Mouse (Mus musculus) embryonic facial prominence, embryonic 12.5 days (tissue): ENCODE results near the gene Paics. TPM values are rescaled to one million over a fixed set of nuclear protein-coding genes. Genes with fewer than 3 reads are reported as not detected.
"Not testable (repeated sequence)": the region's sequence is repeated elsewhere in the genome, so short reads cannot be mapped to it uniquely, and the experiment has no call there.

Source experiments
- ATAC-seq: fragments of 200-750 bp; cut with Nextera tagmentation; 2 replicates; pipeline ENCODE4 v1.8.0; 2017; ENCODE audit not compliant: insufficient number of reproducible peaks, insufficient read depth, low FRiP score, low TSS enrichment
- H3K27ac ChIP-seq: fragments of 300-500 bp; sonication (generic); 2 replicates; pipeline ENCODE4 v1.5.1; 2016; ENCODE audit warnings: mild to moderate bottlenecking
- H3K27me3 ChIP-seq: fragments of 300-500 bp; sonication (generic); 2 replicates; pipeline ENCODE4 v1.6.1; 2016; ENCODE audit warnings: mild to moderate bottlenecking, moderate library complexity
- H3K36me3 ChIP-seq: fragments of 300-500 bp; sonication (generic); 2 replicates; pipeline ENCODE4 v1.6.1; 2016; ENCODE audit warnings: mild to moderate bottlenecking
- H3K4me1 ChIP-seq: fragments of 300-500 bp; sonication (generic); 2 replicates; pipeline ENCODE4 v1.6.1; 2016
- H3K4me2 ChIP-seq: fragments of 300-500 bp; sonication (generic); replicated peaks from 2 replicates; pipeline ENCODE4 v1.6.1; 2016; ENCODE audit warnings: mild to moderate bottlenecking, moderate library complexity
- H3K4me3 ChIP-seq: fragments of 300-500 bp; sonication (generic); 2 replicates; pipeline ENCODE4 v1.5.1; 2016; ENCODE audit warnings: mild to moderate bottlenecking
- H3K9ac ChIP-seq: fragments of 300-500 bp; sonication (generic); 2 replicates; pipeline ENCODE4 v1.6.1; 2016; ENCODE audit warnings: mild to moderate bottlenecking, moderate library complexity
- H3K9me3 ChIP-seq: fragments of 300-500 bp; sonication (generic); 2 replicates; pipeline ENCODE4 v1.6.1; 2016; ENCODE audit warnings: mild to moderate bottlenecking, moderate library complexity
- WGBS: fragments of 180-500 bp; shearing (Covaris S2); methylation state at CpG from one replicate; pipeline ENCODE4 v1.1.7; 2016; 5-methylcytosine and 5-hydroxymethylcytosine counted together
- polyA plus RNA-seq: library from polyadenylated mRNA; unstranded; fragments of >200 nt; fragmentation: Nextera tagmentation; extraction: Ambion mirVana; gene quantifications from 2 replicates; pipeline ENCODE4 v1.2.1, GENCODE M21; 2016

The Paics gene
- polyA plus RNA-seq, 1 experiment from 2014 or later: 308 TPM

GRCm38 (mm10) chr5:76952112-76953040, 1.3 kb downstream of the Paics start:
- Histone ChIP-seq H3K4me3 (peak overlapping the region; percentile 76), H3K9ac (peak overlapping the region; percentile 76), H3K9me3 (no peaks in the 10 kb centered on the region), H3K27me3 (no peaks in the 10 kb centered on the region), H3K27ac (peak overlapping the region; percentile 94), H3K36me3 (peaks cover 19% of the 10 kb centered on the region), H3K4me2 (peak overlapping the region; percentile 82), H3K4me1 (peaks cover 21% of the 10 kb centered on the region)
- WGBS: 11% methylated on average over 7 of the region's 7 CpGs
- ATAC-seq: no peak

- H3K9me3 ChIP-seq: no peaks in the 10 kb centered on the region
- no peak overlapping the region for H3K4me2 ChIP-seq
- no peak for ATAC-seq
- peaks cover 33% of the 10 kb centered on the region for H3K36me3 ChIP-seq
- H3K27me3 ChIP-seq: no peaks in the 10 kb centered on the region
- H3K27ac ChIP-seq: no peak overlapping the region
- H3K9ac ChIP-seq: no peak overlapping the region
- 81% methylated on average over 3 of the region's 3 CpGs for WGBS
- H3K4me1 ChIP-seq: peaks cover 21% of the 10 kb centered on the region
- no peak overlapping the region for H3K4me3 ChIP-seq
Measured at GRCm38 (mm10) chr5:76953794-76954193, 2.7 kb downstream of the Paics start.

GRCm38 (mm10) chr5:76954271-76954900, 3.3 kb downstream of the Paics start:
- no peaks in the 10 kb centered on the region for H3K9me3 ChIP-seq
- peaks cover 19% of the 10 kb centered on the region for H3K4me1 ChIP-seq
- no peak overlapping the region for H3K4me2 ChIP-seq
- H3K4me3 ChIP-seq: no peak overlapping the region
- no peak overlapping the region for H3K27ac ChIP-seq
- H3K9ac ChIP-seq: no peak overlapping the region
- no peak for ATAC-seq
- H3K36me3 ChIP-seq: peaks cover 37% of the 10 kb centered on the region
- 86% methylated on average over 6 of the region's 6 CpGs for WGBS
- no peaks in the 10 kb centered on the region for H3K27me3 ChIP-seq

GRCm38 (mm10) chr5:76955474-76955873, 4.4 kb downstream of the Paics start:
- no peak for ATAC-seq
- WGBS: 72% methylated on average over 4 of the region's 4 CpGs

GRCm38 (mm10) chr5:76957954-76958353, 6.8 kb downstream of the Paics start:
- no peak overlapping the region for H3K4me3 ChIP-seq
- no peak overlapping the region for H3K4me2 ChIP-seq
- WGBS: 93% methylated on average over 1 of the region's 1 CpGs
- no peak for ATAC-seq
- H3K9ac ChIP-seq: no peak overlapping the region
- no peaks in the 10 kb centered on the region for H3K27me3 ChIP-seq
- H3K36me3 ChIP-seq: peaks cover 66% of the 10 kb centered on the region
- no peak overlapping the region for H3K27ac ChIP-seq
- H3K4me1 ChIP-seq: peaks cover 3% of the 10 kb centered on the region; the same call in 1 of the 2 replicates
- H3K9me3 ChIP-seq: no peaks in the 10 kb centered on the region

More at GRCm38 (mm10) chr5:76955474-76955873, 4.4 kb downstream of the Paics start:
- no peak overlapping the region for H3K27ac ChIP-seq
- H3K36me3 ChIP-seq: peaks cover 47% of the 10 kb centered on the region
- no peaks in the 10 kb centered on the region for H3K27me3 ChIP-seq
- no peak overlapping the region for H3K4me3 ChIP-seq
- no peak overlapping the region for H3K9ac ChIP-seq
- H3K4me1 ChIP-seq: peaks cover 9% of the 10 kb centered on the region; the same call in 1 of the 2 replicates
- no peaks in the 10 kb centered on the region for H3K9me3 ChIP-seq
- no peak overlapping the region for H3K4me2 ChIP-seq

- 90% methylated on average over 5 of the region's 5 CpGs for WGBS
- 0 out of 2 replicates have a peak, but pooled peaks cover 3% of the 10 kb centered on the region for H3K4me1 ChIP-seq
- H3K27ac ChIP-seq: no peak overlapping the region
- ATAC-seq: no peak
- no peak overlapping the region for H3K9ac ChIP-seq
- peaks cover 81% of the 10 kb centered on the region for H3K36me3 ChIP-seq
- H3K4me3 ChIP-seq: no peak overlapping the region
- no peaks in the 10 kb centered on the region for H3K9me3 ChIP-seq
- H3K27me3 ChIP-seq: no peaks in the 10 kb centered on the region
- H3K4me2 ChIP-seq: no peak overlapping the region
Measured at GRCm38 (mm10) chr5:76959587-76959986, 8.5 kb downstream of the Paics start.

GRCm38 (mm10) chr5:76962545-76962944, 11.4 kb downstream of the Paics start:
- 72% methylated on average over 11 of the region's 11 CpGs for WGBS
- Histone ChIP-seq H3K4me1 (no peaks in the 10 kb centered on the region), H3K27ac (no peak overlapping the region), H3K9me3 (no peaks in the 10 kb centered on the region), H3K27me3 (no peaks in the 10 kb centered on the region), H3K9ac (no peak overlapping the region), H3K4me2 (no peak overlapping the region), H3K4me3 (no peak overlapping the region), H3K36me3 (peaks cover 79% of the 10 kb centered on the region)
- ATAC-seq: no peak

- no peak overlapping the region for H3K4me3 ChIP-seq
- H3K4me1 ChIP-seq: no peaks in the 10 kb centered on the region
Measured at GRCm38 (mm10) chr5:76964651-76965050, 13.5 kb downstream of the Paics start.

GRCm38 (mm10) chr5:76969250-76969649, 18.1 kb downstream of the Paics start:
- Histone ChIP-seq H3K4me2 (no peak overlapping the region), H3K4me3 (no peak overlapping the region), H3K27me3 (no peaks in the 10 kb centered on the region), H3K4me1 (peaks cover 6% of the 10 kb centered on the region), H3K9me3 (no peaks in the 10 kb centered on the region), H3K27ac (no peak overlapping the region), H3K9ac (no peak overlapping the region), H3K36me3 (peaks cover 49% of the 10 kb centered on the region)
- no peak; the same call in 1 of the 2 replicates for ATAC-seq
- 76% methylated on average over 5 of the region's 5 CpGs for WGBS

More at GRCm38 (mm10) chr5:76964651-76965050, 13.5 kb downstream of the Paics start:
- no peaks in the 10 kb centered on the region for H3K9me3 ChIP-seq
- 93% methylated on average over 3 of the region's 3 CpGs for WGBS
- no peak overlapping the region for H3K27ac ChIP-seq
- H3K9ac ChIP-seq: no peak overlapping the region
- H3K27me3 ChIP-seq: no peaks in the 10 kb centered on the region
- no peak overlapping the region for H3K4me2 ChIP-seq
- peaks cover 80% of the 10 kb centered on the region for H3K36me3 ChIP-seq
- no peak for ATAC-seq

GRCm38 (mm10) chr5:76971115-76971514, 20.0 kb downstream of the Paics start:
- 67% methylated on average over 1 of the region's 1 CpGs for WGBS
- H3K4me3 ChIP-seq, H3K27me3 ChIP-seq, H3K27ac ChIP-seq, H3K9me3 ChIP-seq, ATAC-seq, H3K9ac ChIP-seq, H3K4me2 ChIP-seq: not testable (repeated sequence)
- peaks cover 35% of the 10 kb centered on the region for H3K36me3 ChIP-seq
- H3K4me1 ChIP-seq: peaks cover 12% of the 10 kb centered on the region

- H3K9ac ChIP-seq: 0 out of 2 replicates have a peak overlapping the region, but pooled peaks have one; percentile 51
- WGBS: 71% methylated on average over 3 of the region's 3 CpGs
- peaks cover 26% of the 10 kb centered on the region for H3K36me3 ChIP-seq
- peak overlapping the region; percentile 93 for H3K4me3 ChIP-seq
- no peak for ATAC-seq
- H3K27me3 ChIP-seq: no peaks in the 10 kb centered on the region
- H3K9me3 ChIP-seq: no peaks in the 10 kb centered on the region
- H3K27ac ChIP-seq: no peak overlapping the region
- H3K4me1 ChIP-seq: peaks cover 12% of the 10 kb centered on the region
- peak overlapping the region; percentile 80 for H3K4me2 ChIP-seq
Measured at GRCm38 (mm10) chr5:76973488-76973887, 22.4 kb downstream of the Paics start.

GRCm38 (mm10) chr5:76974207-76974553, 23.1 kb downstream of the Paics start:
- Histone ChIP-seq H3K4me3 (peak overlapping the region; percentile 93), H3K9ac (peak overlapping the region; percentile 51), H3K9me3 (no peaks in the 10 kb centered on the region), H3K4me1 (peaks cover 12% of the 10 kb centered on the region), H3K4me2 (peak overlapping the region; percentile 80), H3K27me3 (no peaks in the 10 kb centered on the region), H3K27ac (no peak overlapping the region), H3K36me3 (peaks cover 22% of the 10 kb centered on the region)
- WGBS: 3% methylated on average over 17 of the region's 17 CpGs
- ATAC-seq: no peak
